Mouse (Mus musculus): ENCODE data around the gene Acsf3. TPM values are rescaled to one million over a fixed set of nuclear protein-coding genes. Genes with fewer than 3 reads are reported as not detected.
A peak's percentile ranks its signal among the peaks of the same experiment; 100 is the strongest.

Gene Acsf3
- polyA plus RNA-seq (2014; fragmentation: Nextera tagmentation; extraction: Ambion mirVana): 16.3 and 16.8 TPM in 2 replicates

DNA sequence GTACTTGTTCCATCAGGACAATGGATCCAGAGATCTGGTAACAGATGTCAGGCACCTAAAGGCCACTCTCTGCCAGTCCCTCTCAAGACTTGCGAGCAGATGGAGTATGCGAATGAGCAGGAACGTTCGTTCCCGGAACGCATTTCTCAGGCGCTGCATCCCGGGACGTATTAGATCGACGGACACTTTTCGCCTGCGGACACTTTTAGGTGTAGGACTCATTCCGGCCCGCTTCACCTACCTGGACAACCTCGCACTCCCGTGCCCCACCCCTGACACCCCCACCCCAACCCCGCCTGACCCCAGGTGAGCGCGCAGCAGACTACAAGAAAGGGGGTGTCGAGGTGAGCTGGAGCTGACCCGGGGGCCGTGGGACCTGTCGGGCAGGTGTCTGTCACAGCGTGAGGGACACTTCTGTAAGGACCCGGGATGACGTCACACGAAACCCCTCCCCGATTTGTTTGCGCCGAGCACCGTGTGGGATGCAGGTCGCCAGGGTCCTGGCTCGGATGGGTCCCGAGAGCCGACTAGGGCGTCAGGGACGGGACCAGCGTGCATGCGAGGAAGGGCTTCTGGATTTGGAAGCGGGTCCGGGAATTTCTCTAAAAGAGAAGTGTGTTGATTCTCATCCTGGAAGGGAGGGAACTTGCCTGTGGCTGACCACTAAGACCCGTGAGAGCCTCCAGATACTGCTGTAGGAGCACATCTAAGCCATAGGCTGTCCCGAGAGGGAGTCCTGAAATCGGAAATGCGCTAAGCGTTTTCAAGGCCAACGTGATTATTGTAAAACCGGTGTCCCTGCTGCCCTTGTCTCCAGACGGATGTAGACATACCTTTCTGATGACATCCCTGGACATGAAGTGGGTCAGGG lies at the start of gene Acsf3:
Acsf3 (plus strand) TSS at position 202 of the 871 bp plus-strand sequence.
- Histone ChIP-seq H3K4me2 (ENCODE audit: low read length) (peak within 1 kb of the TSS; percentile 93), H3K9me3 (ENCODE audit: control insufficient read depth, low read length) (no peaks in the 10 kb centered on the region), H3K27me3 (ENCODE audit: control insufficient read depth, insufficient read depth, low read length) (no peaks in the 10 kb centered on the region), H3K36me3 (ENCODE audit: control insufficient read depth, insufficient read depth, low read length) (peaks cover 6% of the 10 kb centered on the region), H3K4me3 (replicated peaks; ENCODE audit: low read depth, low read length) (peak within 1 kb of the TSS; percentile 70), H3K4me1 (ENCODE audit: control insufficient read depth, insufficient read depth, low read length) (peaks cover 10% of the 10 kb centered on the region), H3K27ac (replicated peaks; ENCODE audit: low read depth, low read length) (0 out of 2 replicates have a peak within 1 kb of the TSS, but pooled peaks have one; percentile 41), H3K9ac (replicated peaks; ENCODE audit: low read length) (peak within 1 kb of the TSS; percentile 75)
- DNase-seq (peak; percentile 83), ATAC-seq (ENCODE audit: low FRiP score, low TSS enrichment) (peak; percentile 78)
- WGBS: 2% methylated on average over 50 of the region's 50 CpGs

DNA sequence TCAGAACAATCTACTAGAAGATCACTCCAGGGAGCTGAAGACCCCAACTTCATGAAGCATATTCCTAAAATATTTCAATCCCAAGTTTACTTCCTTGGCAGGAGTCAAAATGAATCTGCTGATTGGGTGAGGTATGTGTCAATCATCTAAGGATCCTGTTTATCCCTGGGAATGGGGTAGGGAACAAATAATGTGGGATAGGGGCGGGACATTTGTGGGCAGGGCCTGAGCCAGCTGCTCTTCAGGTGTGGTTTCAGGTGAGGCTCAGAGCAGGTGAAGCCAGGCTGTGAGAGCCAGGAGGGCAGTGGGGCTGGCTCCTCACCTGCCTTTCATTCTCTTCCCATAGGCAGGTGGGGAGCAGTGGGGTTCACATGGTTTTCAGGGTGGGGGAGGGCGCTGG lies 48.5 kb upstream of the Acsf3 start:
- H3K9me3 ChIP-seq (ENCODE audit: control insufficient read depth, low read length): no peaks in the 10 kb centered on the region
- H3K4me1 ChIP-seq (ENCODE audit: control insufficient read depth, insufficient read depth, low read length): 0 out of 2 replicates have a peak, but pooled peaks cover 10% of the 10 kb centered on the region
- H3K27me3 ChIP-seq (ENCODE audit: control insufficient read depth, insufficient read depth, low read length): no peaks in the 10 kb centered on the region

DNA sequence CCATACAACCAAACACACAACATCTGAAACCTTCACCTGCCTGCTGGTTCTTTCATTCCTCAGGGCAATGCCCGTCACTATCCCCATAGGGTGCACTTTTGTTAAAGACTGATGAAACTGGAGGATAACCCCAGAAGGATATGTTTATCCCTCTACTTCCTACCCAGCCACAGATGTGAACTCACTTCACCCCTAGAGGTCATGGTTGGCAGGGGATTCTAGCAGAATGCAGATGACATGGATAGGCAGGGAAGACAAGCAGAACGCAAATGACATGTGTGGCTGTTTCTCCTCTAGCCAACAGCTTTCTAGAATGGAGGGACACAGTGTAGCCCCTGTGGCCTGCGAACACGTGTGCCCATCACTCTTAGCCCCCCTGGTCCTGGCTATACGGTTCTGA lies 47.9 kb upstream of the Acsf3 start:
- no peak for ATAC-seq (ENCODE audit: low FRiP score, low TSS enrichment)

More for the DNA sequence above, 48.5 kb upstream of the Acsf3 start:
- WGBS: 61% methylated on average over 2 of the region's 2 CpGs
- Histone ChIP-seq H3K27ac (replicated peaks; ENCODE audit: low read depth, low read length) (no peak overlapping the region), H3K4me3 (replicated peaks; ENCODE audit: low read depth, low read length) (no peak overlapping the region), H3K36me3 (ENCODE audit: control insufficient read depth, insufficient read depth, low read length) (no peaks in the 10 kb centered on the region), H3K9ac (replicated peaks; ENCODE audit: low read length) (no peak overlapping the region), H3K4me2 (ENCODE audit: low read length) (no peak overlapping the region)
- DNase-seq (no peak), ATAC-seq (ENCODE audit: low FRiP score, low TSS enrichment) (no peak)

DNA sequence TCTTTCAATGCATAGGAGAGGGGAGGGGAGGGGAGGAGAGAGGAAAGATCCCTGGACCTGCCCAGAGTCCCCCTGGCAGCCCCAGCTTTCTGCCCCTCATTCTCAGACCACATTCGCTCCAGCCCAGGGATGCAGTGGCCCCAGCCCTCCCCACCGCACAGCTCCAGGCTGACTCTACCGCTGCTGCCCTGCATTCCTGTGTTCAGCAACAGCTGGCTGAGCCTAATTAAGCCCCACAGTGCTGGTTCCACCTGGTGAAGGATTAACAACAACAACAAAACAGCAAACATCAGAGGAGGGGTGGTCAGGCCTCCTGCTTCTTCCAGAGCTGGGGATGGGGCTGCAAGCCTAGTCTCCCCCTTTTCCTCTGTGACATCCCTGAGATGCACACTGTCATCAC lies 46.7 kb upstream of the Acsf3 start:
- WGBS: 11% methylated on average over 3 of the region's 3 CpGs
- H3K9ac ChIP-seq (replicated peaks; ENCODE audit: low read length): no peak overlapping the region
- no peak overlapping the region for H3K4me2 ChIP-seq (ENCODE audit: low read length)
- no peaks in the 10 kb centered on the region for H3K27me3 ChIP-seq (ENCODE audit: control insufficient read depth, insufficient read depth, low read length)
- H3K27ac ChIP-seq (replicated peaks; ENCODE audit: low read depth, low read length): no peak overlapping the region
- peaks cover 5% of the 10 kb centered on the region; the same call in 1 of the 2 replicates for H3K4me1 ChIP-seq (ENCODE audit: control insufficient read depth, insufficient read depth, low read length)
- ATAC-seq (ENCODE audit: low FRiP score, low TSS enrichment): no peak
- no peaks in the 10 kb centered on the region for H3K9me3 ChIP-seq (ENCODE audit: control insufficient read depth, low read length)
- H3K36me3 ChIP-seq (ENCODE audit: control insufficient read depth, insufficient read depth, low read length): no peaks in the 10 kb centered on the region
- no peak overlapping the region for H3K4me3 ChIP-seq (replicated peaks; ENCODE audit: low read depth, low read length)
- DNase-seq: no peak

More for the DNA sequence above, 47.9 kb upstream of the Acsf3 start:
- H3K36me3 ChIP-seq (ENCODE audit: control insufficient read depth, insufficient read depth, low read length): no peaks in the 10 kb centered on the region
- H3K4me2 ChIP-seq (ENCODE audit: low read length): no peak overlapping the region
- no peak for DNase-seq
- 73% methylated on average over 5 of the region's 5 CpGs for WGBS
- no peak overlapping the region for H3K9ac ChIP-seq (replicated peaks; ENCODE audit: low read length)
- no peak overlapping the region for H3K27ac ChIP-seq (replicated peaks; ENCODE audit: low read depth, low read length)
- H3K4me1 ChIP-seq (ENCODE audit: control insufficient read depth, insufficient read depth, low read length): 0 out of 2 replicates have a peak, but pooled peaks cover 5% of the 10 kb centered on the region
- H3K27me3 ChIP-seq (ENCODE audit: control insufficient read depth, insufficient read depth, low read length): no peaks in the 10 kb centered on the region
- no peaks in the 10 kb centered on the region for H3K9me3 ChIP-seq (ENCODE audit: control insufficient read depth, low read length)
- no peak overlapping the region for H3K4me3 ChIP-seq (replicated peaks; ENCODE audit: low read depth, low read length)

- 53% methylated on average over 3 of the region's 3 CpGs for WGBS
- Histone ChIP-seq H3K9me3 (ENCODE audit: control insufficient read depth, low read length) (no peaks in the 10 kb centered on the region), H3K4me2 (ENCODE audit: low read length) (no peak overlapping the region), H3K4me3 (replicated peaks; ENCODE audit: low read depth, low read length) (no peak overlapping the region), H3K27ac (replicated peaks; ENCODE audit: low read depth, low read length) (peak overlapping the region; percentile 55), H3K4me1 (ENCODE audit: control insufficient read depth, insufficient read depth, low read length) (peaks cover 51% of the 10 kb centered on the region), H3K27me3 (ENCODE audit: control insufficient read depth, insufficient read depth, low read length) (no peaks in the 10 kb centered on the region), H3K36me3 (ENCODE audit: control insufficient read depth, insufficient read depth, low read length) (no peaks in the 10 kb centered on the region), H3K9ac (replicated peaks; ENCODE audit: low read length) (no peak overlapping the region)
- ATAC-seq (ENCODE audit: low FRiP score, low TSS enrichment): no peak
- DNase-seq: no peak
Measured at GRCm38 (mm10) chr8:122735110-122735509, 40.2 kb upstream of the Acsf3 start.

GRCm38 (mm10) chr8:122735542-122736473 lies 39.5 kb upstream of the Acsf3 start:
- peaks cover 51% of the 10 kb centered on the region for H3K4me1 ChIP-seq (ENCODE audit: control insufficient read depth, insufficient read depth, low read length)
- ATAC-seq (ENCODE audit: low FRiP score, low TSS enrichment): no peak
- DNase-seq: no peak

GRCm38 (mm10) chr8:122736623-122737022 lies 38.7 kb upstream of the Acsf3 start:
- Histone ChIP-seq H3K9ac (replicated peaks; ENCODE audit: low read length) (no peak overlapping the region), H3K9me3 (ENCODE audit: control insufficient read depth, low read length) (no peaks in the 10 kb centered on the region), H3K4me1 (ENCODE audit: control insufficient read depth, insufficient read depth, low read length) (peaks cover 52% of the 10 kb centered on the region), H3K27ac (replicated peaks; ENCODE audit: low read depth, low read length) (peak overlapping the region; percentile 55), H3K27me3 (ENCODE audit: control insufficient read depth, insufficient read depth, low read length) (no peaks in the 10 kb centered on the region), H3K36me3 (ENCODE audit: control insufficient read depth, insufficient read depth, low read length) (no peaks in the 10 kb centered on the region), H3K4me2 (ENCODE audit: low read length) (no peak overlapping the region), H3K4me3 (replicated peaks; ENCODE audit: low read depth, low read length) (no peak overlapping the region)
- ATAC-seq (ENCODE audit: low FRiP score, low TSS enrichment): no peak
- no peak for DNase-seq
- 90% methylated on average over 11 of the region's 11 CpGs for WGBS

More at GRCm38 (mm10) chr8:122735542-122736473, 39.5 kb upstream of the Acsf3 start:
- Histone ChIP-seq H3K27me3 (ENCODE audit: control insufficient read depth, insufficient read depth, low read length) (no peaks in the 10 kb centered on the region), H3K4me3 (replicated peaks; ENCODE audit: low read depth, low read length) (no peak overlapping the region), H3K4me2 (ENCODE audit: low read length) (no peak overlapping the region), H3K9ac (replicated peaks; ENCODE audit: low read length) (no peak overlapping the region), H3K36me3 (ENCODE audit: control insufficient read depth, insufficient read depth, low read length) (no peaks in the 10 kb centered on the region), H3K9me3 (ENCODE audit: control insufficient read depth, low read length) (no peaks in the 10 kb centered on the region), H3K27ac (replicated peaks; ENCODE audit: low read depth, low read length) (peak overlapping the region; percentile 55)
- WGBS: 57% methylated on average over 19 of the region's 19 CpGs

DNA sequence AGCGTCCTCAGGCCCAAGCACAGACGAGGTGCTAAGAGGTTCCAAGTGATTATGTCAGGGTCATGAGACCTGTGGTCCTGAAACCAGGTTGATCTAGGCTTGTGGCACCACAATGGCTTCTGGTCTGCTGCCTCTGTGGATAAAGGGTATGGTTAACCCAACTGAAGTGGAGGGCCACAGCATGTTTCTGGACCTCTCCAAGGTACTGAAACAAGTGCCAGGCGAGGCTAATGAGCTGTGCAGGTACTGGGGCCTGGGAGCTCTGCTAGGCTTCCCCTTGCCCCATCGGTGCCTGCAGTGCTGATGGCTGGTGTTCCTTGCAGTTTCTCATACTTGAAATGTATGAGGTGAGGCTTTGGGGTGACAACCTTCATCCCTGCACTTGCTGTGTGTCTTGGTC lies 38.2 kb upstream of the Acsf3 start:
- no peak overlapping the region for H3K4me3 ChIP-seq (replicated peaks; ENCODE audit: low read depth, low read length)
- ATAC-seq (ENCODE audit: low FRiP score, low TSS enrichment) (no peak), DNase-seq (no peak)
- no peak overlapping the region for H3K9ac ChIP-seq (replicated peaks; ENCODE audit: low read length)
- H3K4me1 ChIP-seq (ENCODE audit: control insufficient read depth, insufficient read depth, low read length): peaks cover 56% of the 10 kb centered on the region
- WGBS: 61% methylated on average over 4 of the region's 4 CpGs
- H3K27ac ChIP-seq (replicated peaks; ENCODE audit: low read depth, low read length): no peak overlapping the region
- no peaks in the 10 kb centered on the region for H3K36me3 ChIP-seq (ENCODE audit: control insufficient read depth, insufficient read depth, low read length)
- no peaks in the 10 kb centered on the region for H3K9me3 ChIP-seq (ENCODE audit: control insufficient read depth, low read length)
- H3K27me3 ChIP-seq (ENCODE audit: control insufficient read depth, insufficient read depth, low read length): no peaks in the 10 kb centered on the region
- no peak overlapping the region for H3K4me2 ChIP-seq (ENCODE audit: low read length)

Measured in midbrain, embryonic 14.5 days (tissue).